Comparison of ENCODE assay signal across 8 mouse cellular contexts in the genomic region with DNA sequence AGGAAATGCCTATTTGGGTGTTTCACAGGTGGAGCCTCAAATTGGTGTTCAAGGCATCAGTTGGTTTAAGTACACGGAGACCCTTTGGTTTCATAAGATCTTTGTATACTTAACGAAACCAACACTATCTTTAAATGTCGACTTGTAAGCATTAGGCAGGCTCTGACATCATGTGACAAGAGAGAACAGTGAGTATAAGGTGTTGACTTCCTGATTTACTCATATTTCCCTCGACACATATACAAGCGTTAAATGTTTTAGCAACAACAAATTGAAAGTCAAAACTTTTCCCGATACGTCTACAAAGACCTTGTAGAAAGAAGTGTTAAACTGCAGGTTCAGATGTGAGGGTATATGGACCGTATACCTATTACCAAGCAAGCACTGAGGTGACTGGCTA. TPM values are rescaled to one million over a fixed set of nuclear protein-coding genes. Genes with fewer than 3 reads are reported as not detected.
DNase-seq lines count a peak whose midpoint lies in the region; ATAC-seq lines count a peak whose summit lies in the region.

No protein-coding gene starts in this region.

- peaks cover 18% of the 10 kb centered on the region for H3K4me1 ChIP-seq in liver, embryonic 12.5 days

- 0 out of 2 replicates have a peak overlapping the region, but pooled peaks have one; percentile 85 for H3K27ac ChIP-seq in liver, embryonic 12.5 days

- peak; percentile 12; the same call in 1 of the 2 replicates for ATAC-seq in erythroblast, adult 5-6 weeks (replicated peaks; ENCODE audit: low FRiP score, poor library complexity, severe bottlenecking)
- no peak for ATAC-seq in liver, embryonic 12.5 days

- H3K9ac ChIP-seq in liver, embryonic 12.5 days, result peak overlapping the region; percentile 80

- peak overlapping the region; percentile 81 for H3K4me3 ChIP-seq in liver, embryonic 12.5 days

- peak overlapping the region; percentile 70 for H3K4me2 ChIP-seq in liver, embryonic 12.5 days

- H3K27me3 ChIP-seq in liver, embryonic 12.5 days (replicated peaks), result no peaks in the 10 kb centered on the region

- peak; percentile 9 for DNase-seq in thymus, postnatal 0 days (ENCODE audit: low spot score)
- no peak for DNase-seq in thymus, adult 18-20 months
- no peak for DNase-seq in frontal cortex, postnatal 14 days (ENCODE audit: low spot score in 2 of 2)
- no peak for DNase-seq in gastrocnemius, postnatal 10 days
- no peak for DNase-seq in frontal cortex, adult 2 months (ENCODE audit: extremely low spot score in 1 of 2, low spot score in 1 of 2)
- no peak for DNase-seq in kidney, postnatal 10 days

- 44% methylated on average over 8 of the region's 8 CpGs for WGBS in liver, embryonic 12.5 days (ENCODE audit: insufficient replicate concordance)

- no peaks in the 10 kb centered on the region for H3K9me3 ChIP-seq in liver, embryonic 12.5 days (replicated peaks)

- H3K36me3 ChIP-seq in liver, embryonic 12.5 days, result peaks cover 40% of the 10 kb centered on the region

RNA-seq across cellular contexts. Expression of gene Tbrg1, which starts 1.2 kb away (rescaled TPM):
- polyA plus RNA-seq in thymus, postnatal 0 days (2015; fragmentation: Nextera tagmentation; extraction: Ambion mirVana), result 111 and 115 TPM in 2 replicates
- total RNA-seq in erythroblast, adult 5-6 weeks (2015; ENCODE audit: low replicate concordance), result 23.0 and 26.5 TPM in 2 replicates
- 17.6 and 24.1 TPM in 2 replicates for total RNA-seq in erythroblast, adult 5-6 weeks (2017; ENCODE audit: low replicate concordance)
- 80.0 and 80.6 TPM in 2 replicates for polyA plus RNA-seq in liver, embryonic 12.5 days (2016; fragmentation: Nextera tagmentation; extraction: Ambion mirVana)
- 10 to 100 TPM; 46.1 to 54.6 TPM for total RNA-seq in gastrocnemius, postnatal 10 days (2021)
- polyA plus RNA-seq in frontal cortex, adult 2 months (2012; rRNA removed), result 42.0 and 43.7 TPM in 2 replicates

RNA-seq across cellular contexts. Expression of gene Panx3, which starts 13.1 kb away (rescaled TPM):
- not detected in 2 replicates for polyA plus RNA-seq in thymus, postnatal 0 days (2015; fragmentation: Nextera tagmentation; extraction: Ambion mirVana)
- total RNA-seq in erythroblast, adult 5-6 weeks (2015; ENCODE audit: low replicate concordance), result not detected in 2 replicates
- total RNA-seq in erythroblast, adult 5-6 weeks (2017; ENCODE audit: low replicate concordance), result not detected in 2 replicates
- polyA plus RNA-seq in liver, embryonic 12.5 days (2016; fragmentation: Nextera tagmentation; extraction: Ambion mirVana), result not detected in 2 replicates
- 1 to 10 TPM in 1 of 2 experiments, not detected in 1; 3.3 TPM for total RNA-seq in gastrocnemius, postnatal 10 days (2021)
- 0.08 TPM in 1 of 2 replicates, not detected in the other for polyA plus RNA-seq in frontal cortex, adult 2 months (2012; rRNA removed)

RNA-seq across cellular contexts. Expression of gene Spa17, which starts 42.4 kb away (rescaled TPM):
- polyA plus RNA-seq in thymus, postnatal 0 days (2015; fragmentation: Nextera tagmentation; extraction: Ambion mirVana), result 2.8 and 4.3 TPM in 2 replicates
- not detected in 2 replicates for total RNA-seq in erythroblast, adult 5-6 weeks (2015; ENCODE audit: low replicate concordance)
- total RNA-seq in erythroblast, adult 5-6 weeks (2017; ENCODE audit: low replicate concordance), result 1.4 TPM in 1 of 2 replicates, not detected in the other
- polyA plus RNA-seq in liver, embryonic 12.5 days (2016; fragmentation: Nextera tagmentation; extraction: Ambion mirVana), result 2.8 and 4.0 TPM in 2 replicates
- 1 to 10 TPM; 2.1 to 3.0 TPM for total RNA-seq in gastrocnemius, postnatal 10 days (2021)
- 6.7 and 7.1 TPM in 2 replicates for polyA plus RNA-seq in frontal cortex, adult 2 months (2012; rRNA removed)
